Mouse (Mus musculus): Measurements from ENCODE around the gene Tmem204. TPM values are rescaled to one million over a fixed set of nuclear protein-coding genes. Genes with fewer than 3 reads are reported as not detected.

Tmem204 gene
- polyA plus RNA-seq, 1 experiment, result 0.80 TPM

DNA sequence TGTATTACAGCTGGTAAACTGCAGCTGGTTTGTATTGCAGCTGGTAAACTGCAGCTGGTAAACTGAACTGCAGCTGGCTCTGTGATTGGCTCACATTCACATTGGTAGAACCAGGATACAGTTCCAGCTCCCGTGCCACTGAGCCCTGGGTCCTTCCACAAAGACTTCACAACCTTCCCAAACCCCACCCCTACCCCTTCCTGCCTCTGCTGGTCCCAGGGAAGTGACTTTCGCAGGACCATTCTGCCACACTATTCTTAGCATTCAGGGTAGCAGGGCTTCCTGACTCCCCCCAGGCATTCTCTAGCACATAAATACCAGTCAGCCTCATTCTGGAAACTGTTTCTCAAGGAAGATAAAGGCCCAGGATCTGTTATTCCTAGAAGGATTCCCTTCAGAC is 14.7 kb downstream of the Tmem204 start:
- H3K4me3 ChIP-seq (ENCODE audit: insufficient read depth, low read length), result no peak overlapping the region
- no peak overlapping the region for H3K27ac ChIP-seq (ENCODE audit: insufficient read depth, low read depth, low read length)
- TF ChIP-seq POLR2A (IDR thresholded peaks at IDR 0.05; ENCODE audit: borderline replicate concordance, low read depth, low read length) (no peak), CTCF (IDR thresholded peaks at IDR 0.05; ENCODE audit: low read depth, low read length) (no peak)
- H3K4me1 ChIP-seq (ENCODE audit: control insufficient read depth, insufficient read depth, low read length), result peaks cover 40% of the 10 kb centered on the region

DNA sequence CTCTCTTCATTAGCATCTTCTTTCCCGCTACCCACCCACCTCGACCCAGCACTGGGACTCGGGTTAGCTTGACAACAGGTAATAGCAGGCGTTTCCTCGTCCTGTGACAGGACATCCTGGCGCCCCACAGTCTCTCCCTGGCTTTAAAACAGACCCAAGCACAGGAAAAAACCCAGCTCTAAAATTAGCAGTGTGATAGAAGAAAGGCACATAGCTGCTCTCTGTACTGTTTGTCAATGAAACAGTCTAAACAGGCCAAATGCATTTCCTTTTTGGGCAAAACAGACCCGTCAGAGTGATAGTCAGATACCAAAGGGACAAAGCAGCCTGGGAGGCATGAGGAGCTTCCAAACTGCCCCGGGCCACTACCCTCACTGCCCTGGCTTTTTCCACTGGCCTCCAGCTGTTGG is 15.9 kb downstream of the Tmem204 start:
- H3K27ac ChIP-seq (ENCODE audit: insufficient read depth, low read depth, low read length), result no peak overlapping the region
- TF ChIP-seq POLR2A (IDR thresholded peaks at IDR 0.05; ENCODE audit: borderline replicate concordance, low read depth, low read length), result no peak
- TF ChIP-seq CTCF (IDR thresholded peaks at IDR 0.05; ENCODE audit: low read depth, low read length), result no peak
- no peak overlapping the region for H3K4me3 ChIP-seq (ENCODE audit: insufficient read depth, low read length)
- peaks cover 33% of the 10 kb centered on the region for H3K4me1 ChIP-seq (ENCODE audit: control insufficient read depth, insufficient read depth, low read length)

DNA sequence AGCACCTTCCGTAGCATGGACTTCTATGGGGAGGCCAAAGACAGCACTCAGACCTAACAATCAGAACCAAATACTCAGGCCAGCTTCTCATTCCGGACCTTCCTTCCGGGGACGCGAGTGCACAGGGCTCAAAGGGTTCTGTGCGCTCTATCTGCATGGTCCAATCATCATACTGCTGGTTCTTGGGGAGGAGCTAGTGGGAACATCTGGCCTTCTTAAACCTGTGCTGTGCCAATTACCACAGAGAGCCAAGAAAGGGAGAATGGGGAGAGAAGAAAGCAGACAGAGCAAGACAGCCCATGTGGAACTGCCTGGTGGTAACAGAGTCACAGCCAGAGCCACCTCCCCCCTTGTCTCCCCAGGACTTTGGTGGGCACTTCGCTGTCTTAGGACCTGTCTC is 16.8 kb downstream of the Tmem204 start:
- peaks cover 24% of the 10 kb centered on the region for H3K4me1 ChIP-seq (ENCODE audit: control insufficient read depth, insufficient read depth, low read length)
- no peak overlapping the region for H3K27ac ChIP-seq (ENCODE audit: insufficient read depth, low read depth, low read length)
- no peak for TF ChIP-seq POLR2A (IDR thresholded peaks at IDR 0.05; ENCODE audit: borderline replicate concordance, low read depth, low read length)
- TF ChIP-seq CTCF (IDR thresholded peaks at IDR 0.05; ENCODE audit: low read depth, low read length), result no peak
- no peak overlapping the region for H3K4me3 ChIP-seq (ENCODE audit: insufficient read depth, low read length)

DNA sequence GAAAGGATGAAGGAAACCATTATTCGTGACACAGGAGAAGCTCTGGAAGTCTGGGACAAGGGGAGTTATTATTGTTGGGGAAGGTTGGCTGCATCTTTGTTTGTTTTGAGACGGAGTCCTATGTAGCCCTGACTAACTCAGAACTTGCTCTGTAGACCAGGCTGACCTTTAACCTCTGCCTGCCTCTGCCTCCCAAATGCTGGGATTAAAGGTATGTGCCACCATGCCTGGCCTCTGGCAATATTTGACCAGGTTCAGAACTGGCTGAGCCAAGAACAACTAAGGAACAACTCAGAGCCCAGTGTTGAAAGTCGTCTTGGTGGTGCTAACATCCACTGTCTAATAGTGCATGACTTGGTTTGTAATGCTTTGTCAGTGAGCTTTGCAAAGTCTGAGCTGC is 18.2 kb downstream of the Tmem204 start:
- TF ChIP-seq CTCF (IDR thresholded peaks at IDR 0.05; ENCODE audit: low read depth, low read length), result no peak
- TF ChIP-seq POLR2A (IDR thresholded peaks at IDR 0.05; ENCODE audit: borderline replicate concordance, low read depth, low read length), result no peak
- Histone ChIP-seq H3K27ac (ENCODE audit: insufficient read depth, low read depth, low read length) (no peak overlapping the region), H3K4me1 (ENCODE audit: control insufficient read depth, insufficient read depth, low read length) (peaks cover 15% of the 10 kb centered on the region), H3K4me3 (ENCODE audit: insufficient read depth, low read length) (no peak overlapping the region)

DNA sequence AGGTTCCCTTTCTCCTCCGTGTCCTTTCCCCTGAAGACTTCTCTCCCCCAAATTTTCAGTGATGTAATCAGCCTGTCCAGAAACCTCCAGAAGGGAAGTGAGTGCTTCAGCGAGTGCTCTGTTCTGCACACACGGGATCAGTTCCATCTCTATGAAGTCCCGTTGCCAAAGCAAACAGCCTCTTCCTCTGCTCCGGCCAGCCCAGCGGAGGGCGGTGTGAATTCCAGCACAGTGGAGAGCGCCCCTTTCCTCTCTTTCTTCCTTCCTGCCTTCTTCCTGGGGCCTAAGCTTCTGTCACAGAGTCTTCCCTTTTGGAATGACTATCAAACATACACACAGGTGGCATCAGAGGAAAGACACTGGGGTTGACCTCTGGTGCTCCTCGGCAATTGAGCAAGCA is 19.0 kb downstream of the Tmem204 start:
- H3K27ac ChIP-seq (ENCODE audit: insufficient read depth, low read depth, low read length), result no peak overlapping the region
- no peak for TF ChIP-seq CTCF (IDR thresholded peaks at IDR 0.05; ENCODE audit: low read depth, low read length)
- no peak for TF ChIP-seq POLR2A (IDR thresholded peaks at IDR 0.05; ENCODE audit: borderline replicate concordance, low read depth, low read length)
- H3K4me1 ChIP-seq (ENCODE audit: control insufficient read depth, insufficient read depth, low read length), result peaks cover 15% of the 10 kb centered on the region
- no peak overlapping the region for H3K4me3 ChIP-seq (ENCODE audit: insufficient read depth, low read length)

DNA sequence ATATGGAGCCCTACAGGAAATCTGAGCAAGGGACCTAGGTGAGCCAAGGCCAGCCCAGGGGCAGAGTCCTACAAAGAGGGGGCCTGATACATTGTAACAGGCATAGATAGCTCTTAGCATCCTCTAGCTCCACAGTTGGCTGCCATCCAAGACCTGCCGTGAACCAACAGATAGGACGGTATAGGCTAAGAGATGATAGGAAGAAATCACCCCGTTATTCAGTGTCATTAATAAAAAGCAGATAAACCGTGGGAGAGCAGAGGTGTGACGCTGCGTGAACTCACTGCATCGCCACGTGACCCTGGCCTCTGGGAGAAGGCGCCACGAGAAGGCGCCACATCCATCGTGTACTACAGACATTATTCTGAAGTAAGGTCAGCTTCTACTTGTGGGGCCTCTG is 19.5 kb downstream of the Tmem204 start:
- Histone ChIP-seq H3K4me1 (ENCODE audit: control insufficient read depth, insufficient read depth, low read length) (peaks cover 15% of the 10 kb centered on the region), H3K27ac (ENCODE audit: insufficient read depth, low read depth, low read length) (no peak overlapping the region), H3K4me3 (ENCODE audit: insufficient read depth, low read length) (no peak overlapping the region)
- TF ChIP-seq CTCF (IDR thresholded peaks at IDR 0.05; ENCODE audit: low read depth, low read length), result no peak
- TF ChIP-seq POLR2A (IDR thresholded peaks at IDR 0.05; ENCODE audit: borderline replicate concordance, low read depth, low read length), result no peak

DNA sequence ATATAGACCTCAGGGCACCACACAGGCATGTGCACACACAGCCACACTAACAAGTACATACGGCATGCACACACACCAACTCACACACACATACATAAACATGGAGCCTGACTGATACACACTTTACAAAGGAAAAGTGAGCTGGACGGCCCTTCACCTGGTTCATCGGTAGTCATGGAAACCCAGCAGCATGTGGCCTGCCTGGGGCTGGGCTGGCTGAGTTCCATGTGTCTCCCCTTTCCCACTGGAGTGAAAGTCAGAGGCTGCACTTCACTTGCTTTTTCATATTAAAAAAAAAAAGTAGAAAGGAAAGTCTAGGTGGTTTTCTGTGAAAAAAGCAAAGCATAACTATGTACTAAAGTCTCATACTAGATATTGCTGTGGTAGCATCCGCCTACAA is 20.1 kb downstream of the Tmem204 start:
- H3K4me1 ChIP-seq (ENCODE audit: control insufficient read depth, insufficient read depth, low read length), result peaks cover 15% of the 10 kb centered on the region
- H3K27ac ChIP-seq (ENCODE audit: insufficient read depth, low read depth, low read length), result no peak overlapping the region
- no peak for TF ChIP-seq CTCF (IDR thresholded peaks at IDR 0.05; ENCODE audit: low read depth, low read length)
- TF ChIP-seq POLR2A (IDR thresholded peaks at IDR 0.05; ENCODE audit: borderline replicate concordance, low read depth, low read length), result no peak
- no peak overlapping the region for H3K4me3 ChIP-seq (ENCODE audit: insufficient read depth, low read length)

DNA sequence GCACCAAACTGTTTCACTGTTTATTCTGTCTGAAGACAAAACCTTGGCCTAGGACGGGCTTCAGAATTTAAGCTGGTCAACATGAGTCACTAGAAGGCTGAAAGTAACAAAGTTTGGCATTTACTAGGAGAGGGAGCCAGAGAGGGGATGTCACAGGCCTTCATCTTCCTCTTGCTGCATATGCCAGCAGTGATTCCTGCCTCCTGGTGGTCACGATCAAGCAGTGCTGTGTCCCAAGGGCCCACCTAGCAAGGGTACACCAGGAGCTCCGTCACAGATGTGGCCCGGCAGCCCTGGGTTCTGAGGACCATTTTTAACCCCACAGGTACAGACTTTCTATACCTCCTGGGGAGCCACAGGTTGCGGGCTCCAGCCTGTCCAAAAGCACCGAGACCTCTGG is 26.4 kb downstream of the Tmem204 start:
- H3K4me3 ChIP-seq (ENCODE audit: insufficient read depth, low read length), result no peak overlapping the region
- TF ChIP-seq POLR2A (IDR thresholded peaks at IDR 0.05; ENCODE audit: borderline replicate concordance, low read depth, low read length) (no peak), CTCF (IDR thresholded peaks at IDR 0.05; ENCODE audit: low read depth, low read length) (no peak)
- H3K4me1 ChIP-seq (ENCODE audit: control insufficient read depth, insufficient read depth, low read length), result no peaks in the 10 kb centered on the region
- no peak overlapping the region for H3K27ac ChIP-seq (ENCODE audit: insufficient read depth, low read depth, low read length)

DNA sequence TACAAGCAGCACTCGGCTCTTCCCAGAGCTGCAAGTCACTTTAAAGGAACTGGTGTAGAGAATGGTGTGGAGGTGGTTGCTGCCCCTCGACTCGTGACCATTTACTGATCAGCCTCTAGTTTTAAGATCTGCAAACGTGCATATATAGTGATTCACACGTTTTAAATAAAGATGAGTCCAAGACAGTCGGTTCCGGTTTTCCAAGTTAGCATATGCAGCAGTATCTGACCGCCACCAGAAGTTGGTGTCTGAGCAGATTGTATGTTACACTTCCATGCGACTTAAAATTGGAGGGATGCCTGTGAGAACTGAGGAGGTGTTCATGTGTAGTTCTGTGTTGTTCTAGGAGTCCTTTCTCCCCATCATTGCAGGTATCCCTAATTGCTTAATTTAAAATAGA is 30.1 kb downstream of the Tmem204 start:
- no peak for TF ChIP-seq POLR2A (IDR thresholded peaks at IDR 0.05; ENCODE audit: borderline replicate concordance, low read depth, low read length)
- TF ChIP-seq CTCF (IDR thresholded peaks at IDR 0.05; ENCODE audit: low read depth, low read length), result no peak
- Histone ChIP-seq H3K4me3 (ENCODE audit: insufficient read depth, low read length) (no peak overlapping the region), H3K4me1 (ENCODE audit: control insufficient read depth, insufficient read depth, low read length) (no peaks in the 10 kb centered on the region), H3K27ac (ENCODE audit: insufficient read depth, low read depth, low read length) (no peak overlapping the region)

DNA sequence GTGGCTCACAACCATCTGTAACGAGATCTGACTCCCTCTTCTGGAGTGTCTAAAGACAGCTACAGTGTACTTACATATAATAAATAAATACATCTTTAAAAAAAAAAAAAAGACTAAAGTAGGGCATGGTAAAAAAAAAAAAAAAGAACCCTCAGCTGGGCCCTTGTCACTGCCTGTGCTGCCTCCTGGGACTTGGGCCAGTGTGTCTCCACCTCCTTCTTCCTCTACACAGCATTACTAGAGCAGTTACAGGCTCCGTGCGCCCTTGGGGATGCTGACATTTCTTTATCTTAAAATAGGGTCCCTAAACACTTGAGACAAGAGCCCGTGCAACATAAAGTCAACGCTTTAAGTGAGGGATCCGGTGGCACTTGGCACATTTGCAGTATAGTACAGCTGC is 36.2 kb downstream of the Tmem204 start:
- H3K4me1 ChIP-seq (ENCODE audit: control insufficient read depth, insufficient read depth, low read length), result peaks cover 14% of the 10 kb centered on the region
- TF ChIP-seq CTCF (IDR thresholded peaks at IDR 0.05; ENCODE audit: low read depth, low read length) (no peak), POLR2A (IDR thresholded peaks at IDR 0.05; ENCODE audit: borderline replicate concordance, low read depth, low read length) (no peak)
- no peak overlapping the region for H3K27ac ChIP-seq (ENCODE audit: insufficient read depth, low read depth, low read length)
- no peak overlapping the region for H3K4me3 ChIP-seq (ENCODE audit: insufficient read depth, low read length)

DNA sequence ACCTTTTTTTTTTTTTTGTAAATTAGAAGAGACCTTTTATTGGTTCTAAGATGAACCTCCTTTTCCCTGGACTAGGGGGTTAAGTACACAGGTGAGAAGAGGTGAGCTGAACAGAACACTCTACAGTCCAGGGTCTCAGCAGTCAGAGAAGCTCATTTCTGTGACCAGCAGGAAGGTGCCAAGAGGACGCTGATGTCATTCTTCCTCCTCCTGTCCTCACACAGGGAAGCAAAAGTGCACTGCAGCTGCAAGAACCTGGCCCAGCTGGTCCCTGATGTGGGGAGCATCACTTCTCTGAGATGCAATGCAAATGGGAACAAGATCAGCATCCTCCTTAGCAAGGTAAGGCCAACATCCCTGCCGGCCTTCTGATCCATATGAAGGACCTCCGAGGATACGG is 38.1 kb downstream of the Tmem204 start:
- no peak for TF ChIP-seq CTCF (IDR thresholded peaks at IDR 0.05; ENCODE audit: low read depth, low read length)
- no peak for TF ChIP-seq POLR2A (IDR thresholded peaks at IDR 0.05; ENCODE audit: borderline replicate concordance, low read depth, low read length)
- Histone ChIP-seq H3K4me3 (ENCODE audit: insufficient read depth, low read length) (no peak overlapping the region), H3K4me1 (ENCODE audit: control insufficient read depth, insufficient read depth, low read length) (peaks cover 14% of the 10 kb centered on the region), H3K27ac (ENCODE audit: insufficient read depth, low read depth, low read length) (no peak overlapping the region)
